Mouse (Mus musculus) CH12.LX (cell line): ENCODE data around the gene Fam227b.

Source experiments
- BHLHE40 ChIP-seq: IDR thresholded peaks from 2 replicates; pipeline ENCODE4 v1.6.1; 2011; ENCODE audit warnings: mild to moderate bottlenecking, low read depth, low read length, improper control_type of control experiment
- CTCF ChIP-seq, 2 experiments: IDR thresholded peaks in 1 of 2; conservative IDR thresholded peaks in 1 of 2; 2 replicates each; pipeline ENCODE4 v1.5.1; 2011 to 2012; ENCODE audit warnings: low read depth in 2 of 2, low read length in 2 of 2, improper control_type of control experiment in 1 of 2, inconsistent platforms in 1 of 2, mild to moderate bottlenecking in 1 of 2, moderate library complexity in 1 of 2
- EP300 ChIP-seq: IDR thresholded peaks from 2 replicates; pipeline ENCODE4 v1.6.1; 2011; ENCODE audit warnings: low read length, improper control_type of control experiment
- GABPA ChIP-seq: IDR thresholded peaks from 2 replicates; pipeline ENCODE4 v1.6.1; 2012; ENCODE audit warnings: low read depth, low read length, improper control_type of control experiment, inconsistent platforms; ENCODE audit not compliant: insufficient replicate concordance
- HCFC1 ChIP-seq: IDR thresholded peaks from 2 replicates; pipeline ENCODE4 v1.6.1; 2012; ENCODE audit warnings: low read depth, mild to moderate bottlenecking, inconsistent platforms, low read length, improper control_type of control experiment
- JUND ChIP-seq: conservative IDR thresholded peaks from 2 replicates; pipeline ENCODE4 v1.6.1; 2011; ENCODE audit warnings: low read depth, low read length, improper control_type of control experiment
- MAFK ChIP-seq: IDR thresholded peaks from 2 replicates; pipeline ENCODE4 v1.6.1; 2011; ENCODE audit warnings: low read length, improper control_type of control experiment; ENCODE audit not compliant: insufficient replicate concordance
- MXI1 ChIP-seq: IDR thresholded peaks from 2 replicates; pipeline ENCODE4 v1.6.1; 2011; ENCODE audit warnings: mild to moderate bottlenecking, low read depth, low read length, improper control_type of control experiment
- POLR2A ChIP-seq: IDR thresholded peaks from 2 replicates; pipeline ENCODE4 v1.6.1; 2011; ENCODE audit warnings: low read depth, mild to moderate bottlenecking, improper control_type of control experiment, low read length
- POLR2AphosphoS2 ChIP-seq: IDR thresholded peaks from 2 replicates; pipeline ENCODE4 v1.6.1; 2011; ENCODE audit warnings: low read depth, low read length, improper control_type of control experiment
- USF1 ChIP-seq: IDR thresholded peaks from 2 replicates; pipeline ENCODE4 v1.6.1; 2014; ENCODE audit warnings: low read depth, mild to moderate bottlenecking, inconsistent platforms, low read length, improper control_type of control experiment
- USF2 ChIP-seq: conservative IDR thresholded peaks from 2 replicates; pipeline ENCODE4 v1.6.1; 2011; ENCODE audit warnings: low read depth, low read length, improper control_type of control experiment
- ZKSCAN1 ChIP-seq: IDR thresholded peaks from 2 replicates; pipeline ENCODE4 v1.6.1; 2012; ENCODE audit warnings: low read depth, inconsistent platforms, low read length, improper control_type of control experiment, borderline replicate concordance
- ZMIZ1 ChIP-seq: IDR thresholded peaks from 2 replicates; pipeline ENCODE4 v1.6.1; 2012; ENCODE audit warnings: low read depth, mild to moderate bottlenecking, inconsistent platforms, low read length, improper control_type of control experiment

DNA sequence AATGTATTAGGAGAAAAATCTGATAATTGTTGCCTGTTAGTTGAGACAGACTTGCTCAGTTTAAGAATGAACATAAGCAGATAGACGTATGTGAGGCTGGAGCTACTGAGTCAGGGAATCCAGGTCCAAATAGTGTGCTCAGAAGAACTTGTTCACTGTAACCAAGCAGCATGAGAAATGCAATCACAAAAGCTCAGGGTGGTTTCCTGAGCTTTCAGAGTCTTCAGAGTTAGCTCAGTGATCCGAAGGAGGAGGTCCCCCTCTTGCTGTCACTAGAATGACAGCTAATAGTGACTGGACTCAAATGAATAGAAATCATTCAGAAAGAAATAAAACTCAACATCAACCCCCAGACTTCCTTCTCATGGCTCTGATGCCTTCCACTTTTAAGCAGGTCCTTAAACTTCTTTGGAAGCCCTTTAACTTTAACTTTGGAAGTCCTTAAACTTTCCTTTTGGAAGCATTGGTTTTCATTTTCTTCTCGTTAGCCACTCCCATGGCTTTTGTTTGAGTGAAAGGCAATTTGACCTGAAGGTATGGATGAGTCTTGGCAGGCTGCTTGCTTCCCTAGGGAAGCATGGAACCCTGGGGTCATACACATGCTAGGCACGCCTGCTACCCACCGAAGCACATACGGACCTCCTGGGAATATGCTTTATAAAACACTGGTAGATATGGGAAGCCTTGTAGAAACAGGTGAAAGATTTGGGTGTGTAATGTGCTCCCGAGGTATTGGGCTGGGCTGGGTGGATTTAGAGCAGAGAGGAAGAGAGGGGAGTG, 113.4 kb downstream of the Fam227b start:
- TF ChIP-seq USF1 (no peak), CTCF (conservative IDR thresholded peaks at IDR 0.05 in 1 of 2, IDR thresholded peaks at IDR 0.05 in 1 of 2; ENCODE audit: low read depth in 2 of 2, low read length in 2 of 2) (no peak), POLR2AphosphoS2 (no peak), MAFK (no peak), POLR2A (no peak), MXI1 (no peak), EP300 (no peak), HCFC1 (no peak), JUND (no peak), BHLHE40 (no peak), ZMIZ1 (no peak), USF2 (no peak), ZKSCAN1 (no peak), GABPA (no peak)
